Mouse (Mus musculus) gastrocnemius, adult 2 months (tissue): ENCODE data around the gene Emc1. TPM values are rescaled to one million over a fixed set of nuclear protein-coding genes. Genes with fewer than 3 reads are reported as not detected.

Source experiments
- DNase-seq: peaks from one replicate; pipeline ENCODE4 v3.0.0; 2022
- H3K27ac ChIP-seq: fragments of 200-600 bp; 2 replicates; pipeline ENCODE4 v1.8.1; 2022; ENCODE audit warnings: mild to moderate bottlenecking
- H3K4me3 ChIP-seq: fragments of 200-600 bp; 2 replicates; pipeline ENCODE4 v1.8.1; 2022; ENCODE audit warnings: mild to moderate bottlenecking, moderate library complexity
- CTCF ChIP-seq: fragments of 200-600 bp; IDR thresholded peaks from 2 replicates; pipeline ENCODE4 v1.8.1; 2022; ENCODE audit warnings: antibody characterized with exemption, mild to moderate bottlenecking, moderate library complexity
- intact Hi-C: fragments of 180-260 bp; cut with DNase I; formaldehyde crosslinking; loops from one replicate; pipeline ENCODE4 v1.15.1; 2025
- long read RNA-seq, 2 experiments: library from polyadenylated mRNA; stranded (forward); transcript quantifications; one replicate each; pipeline ENCODE4 v2.0.0; 2021
- total RNA-seq, 2 experiments: library from RNA; stranded (reverse); gene quantifications; 2 replicates each; pipeline ENCODE4 v1.2.3; 2021

The Emc1 gene
- total RNA-seq: 10 to 100 TPM; 29.1 to 32.6 TPM
- long read RNA-seq, experiment 1, full-length matches to known transcripts: 81 of 95 reads
- long read RNA-seq, experiment 1, partial matches to known transcripts: 12 of 95 reads
- long read RNA-seq, experiment 1, other reads (novel, unspliced or antisense): 2 of 95 reads
- long read RNA-seq, experiment 2, full-length matches to known transcripts: 65 of 83 reads
- long read RNA-seq, experiment 2, partial matches to known transcripts: 15 of 83 reads
- long read RNA-seq, experiment 2, other reads (novel, unspliced or antisense): 3 of 83 reads

GRCm38 (mm10) chr4:139351931-139352711 is at the start of gene Emc1, which contains the start of the genes Mrto4 and Ubr4:
Gene Emc1 (plus strand): TSS chr4:139352587.
Gene Mrto4 (minus strand): TSS chr4:139352576.
Gene Ubr4 (plus strand): TSS chr4:139352609.
- no peak for TF ChIP-seq CTCF
- DNase-seq: peak; percentile 89
- Histone ChIP-seq H3K27ac (peak within 1 kb of the TSS; percentile 100), H3K4me3 (peak within 1 kb of the TSS; percentile 88)
- intact Hi-C loops: no loop called here

DNA sequence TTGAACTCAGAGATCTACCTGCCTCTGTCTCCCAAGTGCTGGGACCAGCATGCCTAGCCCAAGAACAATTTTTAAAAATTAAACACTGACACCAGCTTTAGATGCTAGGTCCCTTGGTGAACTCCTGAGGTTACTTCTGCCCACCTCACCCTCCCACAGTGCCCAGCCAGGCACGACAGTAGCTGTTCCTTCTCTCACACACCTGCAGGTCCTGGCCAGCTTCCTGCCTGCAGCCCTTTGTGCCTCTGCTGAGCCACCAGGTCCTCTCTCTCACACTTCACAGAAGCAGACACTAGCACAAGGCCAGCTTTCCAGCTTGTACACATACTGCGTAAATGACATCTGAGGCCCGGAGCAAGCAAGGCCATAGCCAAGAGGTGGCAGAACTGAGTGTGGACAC is 46.9 kb upstream of the Emc1 start:
- no peak for TF ChIP-seq CTCF
- intact Hi-C loops: no loop called here

DNA sequence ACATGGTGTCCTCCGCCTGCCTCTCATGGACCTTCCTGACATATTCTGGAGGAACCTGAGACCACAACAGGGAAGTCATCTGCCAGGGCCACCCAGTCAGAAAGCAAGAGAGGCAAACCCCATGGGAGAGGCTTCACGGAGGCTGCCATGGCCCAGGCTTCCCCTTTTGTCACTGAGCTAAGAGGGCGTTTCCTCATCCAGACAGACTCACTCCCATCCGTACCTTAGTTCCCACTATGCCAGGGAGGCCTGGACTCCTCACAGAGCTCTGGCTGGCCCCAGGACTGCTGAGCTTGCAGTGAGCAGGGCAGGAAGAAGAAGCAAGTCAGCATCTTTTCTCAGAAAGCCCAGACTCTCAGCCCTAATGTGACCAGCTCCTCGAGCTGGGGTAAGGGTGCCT is 44.5 kb upstream of the Emc1 start:
- TF ChIP-seq CTCF: no peak
- intact Hi-C loops: no loop called here
- Histone ChIP-seq H3K27ac (no peak overlapping the region), H3K4me3 (no peak overlapping the region)
- peak; percentile 49 for DNase-seq

More for the DNA sequence above, 46.9 kb upstream of the Emc1 start:
- H3K27ac ChIP-seq: no peak overlapping the region
- DNase-seq: no peak
- no peak overlapping the region for H3K4me3 ChIP-seq

DNA sequence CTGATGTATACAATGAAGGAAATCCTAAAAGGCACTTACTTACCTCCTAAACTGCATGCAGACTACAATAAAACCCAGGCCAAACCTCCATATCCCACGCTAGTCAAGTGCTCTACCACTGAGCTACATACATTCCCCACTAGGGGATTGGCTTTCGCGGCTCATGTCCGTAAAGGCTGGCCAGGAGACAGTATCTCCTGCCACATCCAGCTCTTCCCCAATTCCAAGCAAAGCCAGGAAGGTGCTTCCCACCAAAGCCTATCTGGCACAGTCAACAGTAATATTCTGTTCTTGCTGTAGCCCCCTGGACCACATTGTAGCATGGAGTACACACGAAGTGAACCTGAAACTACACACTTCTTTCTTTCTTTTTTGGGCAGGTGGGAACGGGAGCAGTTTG is 42.7 kb upstream of the Emc1 start:
- no peak for TF ChIP-seq CTCF
- Histone ChIP-seq H3K27ac (no peak overlapping the region; the same call in 1 of the 2 replicates), H3K4me3 (peak overlapping the region; percentile 92)
- DNase-seq: no peak
- intact Hi-C loops: no loop called here

GRCm38 (mm10) chr4:139310171-139310898 is 42.1 kb upstream of the Emc1 start, which contains the start of the genes Pqlc2 and Akr7a5:
Gene Pqlc2 (minus strand): TSS chr4:139310708.
Gene Akr7a5 (plus strand): TSS chr4:139310744.
- peak; percentile 98 for DNase-seq
- H3K4me3 ChIP-seq: peak within 1 kb of the TSS; percentile 92
- intact Hi-C loops: no loop called here
- TF ChIP-seq CTCF: no peak
- H3K27ac ChIP-seq: peak within 1 kb of the TSS; percentile 88

- Histone ChIP-seq H3K4me3 (peak overlapping the region; percentile 92), H3K27ac (peak overlapping the region; percentile 88)
- intact Hi-C loops: no loop called here
- TF ChIP-seq CTCF: 0 out of 2 replicates have a peak, but pooled peaks have one; percentile 4
- no peak for DNase-seq
Observed at GRCm38 (mm10) chr4:139310899-139311701, 41.3 kb upstream of the Emc1 start.

- Histone ChIP-seq H3K27ac (no peak overlapping the region), H3K4me3 (peak overlapping the region; percentile 92)
- DNase-seq: no peak
- intact Hi-C loops: no loop called here
- no peak for TF ChIP-seq CTCF
Observed at GRCm38 (mm10) chr4:139311707-139312106, 40.7 kb upstream of the Emc1 start.

GRCm38 (mm10) chr4:139312632-139313031 is 39.8 kb upstream of the Emc1 start:
- no peak overlapping the region for H3K4me3 ChIP-seq
- no peak for DNase-seq
- intact Hi-C loops: no loop called here
- peak; percentile 64 for TF ChIP-seq CTCF
- no peak overlapping the region for H3K27ac ChIP-seq

GRCm38 (mm10) chr4:139318449-139318848 is 33.9 kb upstream of the Emc1 start:
- intact Hi-C loops: no loop called here
- Histone ChIP-seq H3K4me3 (no peak overlapping the region), H3K27ac (no peak overlapping the region)
- TF ChIP-seq CTCF: no peak
- no peak for DNase-seq

DNA sequence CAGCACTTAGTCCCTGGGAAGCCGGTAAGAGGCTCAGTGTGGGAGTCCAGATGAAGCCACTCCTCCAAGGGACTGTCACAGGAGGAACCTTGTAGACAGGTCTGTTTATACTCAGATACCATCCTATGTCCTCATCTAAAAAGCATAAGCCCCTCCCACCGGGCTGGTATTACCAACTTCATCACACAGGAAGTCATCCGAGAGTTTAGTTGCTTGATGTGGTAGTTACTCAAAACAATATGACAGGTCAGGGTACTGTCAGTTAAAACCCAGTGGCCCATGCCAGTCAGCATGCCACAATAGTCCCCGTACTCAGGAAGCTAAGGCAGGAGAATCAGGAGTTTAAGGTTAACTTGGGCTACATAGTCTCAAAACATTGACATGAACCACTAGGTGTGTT is 32.6 kb upstream of the Emc1 start:
- H3K27ac ChIP-seq: no peak overlapping the region
- no peak overlapping the region for H3K4me3 ChIP-seq
- TF ChIP-seq CTCF: no peak
- intact Hi-C loops: no loop called here
- no peak for DNase-seq

- intact Hi-C loops: no loop called here
- Histone ChIP-seq H3K4me3 (peak overlapping the region; percentile 58), H3K27ac (no peak overlapping the region)
- TF ChIP-seq CTCF: peak; percentile 68
- peak; percentile 81 for DNase-seq
Observed at GRCm38 (mm10) chr4:139330605-139331004, 21.8 kb upstream of the Emc1 start.
